Mouse (Mus musculus) embryonic facial prominence, embryonic 10.5 days (tissue): ENCODE measurements around the gene Rnf208. TPM values are rescaled to one million over a fixed set of nuclear protein-coding genes. Genes with fewer than 3 reads are reported as not detected.

ENCODE experiments used
- DNase-seq: peaks from one replicate; pipeline ENCODE4 v3.0.0-alpha.2; 2017; ENCODE audit warnings: low spot score
- H3K27ac ChIP-seq: fragments of 300-500 bp; sonication (generic); replicated peaks from 2 replicates; pipeline ENCODE4 v1.5.1; 2016; ENCODE audit warnings: mild to moderate bottlenecking
- H3K27me3 ChIP-seq: fragments of 300-500 bp; sonication (generic); replicated peaks from 2 replicates; pipeline ENCODE4 v1.6.1; 2016; ENCODE audit warnings: low read depth, mild to moderate bottlenecking; ENCODE audit not compliant: poor library complexity, severe bottlenecking
- H3K36me3 ChIP-seq: fragments of 300-500 bp; sonication (generic); replicated peaks from 2 replicates; pipeline ENCODE4 v1.6.1; 2016; ENCODE audit warnings: mild to moderate bottlenecking, moderate library complexity
- H3K4me1 ChIP-seq: fragments of 300-500 bp; sonication (generic); 2 replicates; pipeline ENCODE4 v1.6.1; 2016
- H3K4me3 ChIP-seq: fragments of 300-500 bp; sonication (generic); 2 replicates; pipeline ENCODE4 v1.5.1; 2016; ENCODE audit warnings: mild to moderate bottlenecking, moderate library complexity
- H3K9me3 ChIP-seq: fragments of 300-500 bp; sonication (generic); 2 replicates; pipeline ENCODE4 v1.6.1; 2016; ENCODE audit warnings: mild to moderate bottlenecking
- WGBS: fragments of 180-500 bp; shearing (Covaris S2); methylation state at CpG from one replicate; pipeline ENCODE4 v1.1.7; 2016; 5-methylcytosine and 5-hydroxymethylcytosine counted together
- polyA plus RNA-seq: library from polyadenylated mRNA; unstranded; fragments of >200 nt; fragmentation: Nextera tagmentation; extraction: Ambion mirVana; gene quantifications from 2 replicates; pipeline ENCODE4 v1.2.1, GENCODE M21; 2016

The Rnf208 gene
- polyA plus RNA-seq, 1 experiment from 2014 or later, result 15.1 TPM

DNA sequence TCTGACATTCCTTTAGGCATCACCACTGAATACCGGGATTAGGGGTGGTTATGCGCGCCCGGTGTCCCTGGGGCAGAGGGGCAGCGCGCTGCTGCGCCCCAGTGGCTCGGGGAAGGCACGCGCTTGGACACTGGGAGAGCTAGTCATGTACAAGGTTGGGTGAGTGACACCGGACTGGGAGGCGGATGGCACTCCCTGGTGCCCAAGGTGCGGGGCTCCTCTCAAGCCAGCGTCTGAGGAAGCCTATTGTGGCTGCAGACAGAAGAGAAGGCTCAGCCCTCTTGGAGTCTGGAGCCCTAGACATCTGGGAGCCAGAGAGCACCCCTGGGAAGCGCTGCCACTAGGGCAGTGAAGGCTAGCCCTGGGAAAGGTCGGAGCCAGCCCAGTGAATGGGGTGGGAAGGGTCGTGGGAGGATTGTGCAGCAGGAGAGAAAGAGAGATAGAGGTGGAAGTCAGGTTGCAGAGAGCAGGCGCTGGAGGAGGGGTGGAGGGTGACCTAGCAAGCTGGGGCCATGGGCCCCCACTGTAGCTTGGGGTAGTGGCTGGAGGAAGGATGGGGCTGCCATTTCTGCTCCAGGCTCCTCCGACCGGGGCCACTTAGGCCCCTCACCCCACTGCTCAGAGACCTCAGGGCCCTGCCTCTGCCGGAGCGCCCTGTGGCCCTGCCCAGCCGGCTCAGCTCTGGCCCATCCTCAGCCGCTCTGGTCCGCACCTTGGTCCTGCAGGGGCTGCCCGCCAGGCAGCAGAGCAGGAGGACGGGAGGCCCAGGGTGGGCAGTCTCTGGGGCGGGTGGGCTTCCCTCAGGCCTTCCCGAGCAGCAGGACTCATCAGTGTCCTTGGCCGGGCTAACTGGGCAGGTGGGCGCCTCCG lies 49.4 kb downstream of the Rnf208 start:
- WGBS, result 5% methylated on average over 32 of the region's 32 CpGs

GRCm38 (mm10) chr2:25292054-25292544 lies 50.0 kb downstream of the Rnf208 start:
- H3K9me3 ChIP-seq, result no peaks in the 10 kb centered on the region
- no peak overlapping the region for H3K27ac ChIP-seq
- peak; percentile 28 for DNase-seq
- peaks cover 100% of the 10 kb centered on the region for H3K27me3 ChIP-seq
- peaks cover 35% of the 10 kb centered on the region for H3K4me1 ChIP-seq
- H3K4me3 ChIP-seq, result peak overlapping the region; percentile 47
- no peaks in the 10 kb centered on the region for H3K36me3 ChIP-seq
- 6% methylated on average over 43 of the region's 43 CpGs for WGBS

More for the DNA sequence above, 49.4 kb downstream of the Rnf208 start:
- peaks cover 3% of the 10 kb centered on the region for H3K36me3 ChIP-seq
- no peaks in the 10 kb centered on the region for H3K9me3 ChIP-seq
- DNase-seq, result no peak
- peak overlapping the region; percentile 47 for H3K4me3 ChIP-seq
- H3K27me3 ChIP-seq, result peaks cover 100% of the 10 kb centered on the region
- peaks cover 35% of the 10 kb centered on the region for H3K4me1 ChIP-seq
- no peak overlapping the region for H3K27ac ChIP-seq

GRCm38 (mm10) chr2:25292856-25293255 lies 50.8 kb downstream of the Rnf208 start:
- no peak overlapping the region for H3K27ac ChIP-seq
- peaks cover 35% of the 10 kb centered on the region for H3K4me1 ChIP-seq
- WGBS, result 0% methylated on average over 1 of the region's 1 CpGs
- H3K9me3 ChIP-seq, result no peaks in the 10 kb centered on the region
- H3K4me3 ChIP-seq, result peak overlapping the region; percentile 47; the same call in 1 of the 2 replicates
- H3K27me3 ChIP-seq, result peaks cover 99% of the 10 kb centered on the region
- DNase-seq, result peak; percentile 87
- H3K36me3 ChIP-seq, result no peaks in the 10 kb centered on the region

DNA sequence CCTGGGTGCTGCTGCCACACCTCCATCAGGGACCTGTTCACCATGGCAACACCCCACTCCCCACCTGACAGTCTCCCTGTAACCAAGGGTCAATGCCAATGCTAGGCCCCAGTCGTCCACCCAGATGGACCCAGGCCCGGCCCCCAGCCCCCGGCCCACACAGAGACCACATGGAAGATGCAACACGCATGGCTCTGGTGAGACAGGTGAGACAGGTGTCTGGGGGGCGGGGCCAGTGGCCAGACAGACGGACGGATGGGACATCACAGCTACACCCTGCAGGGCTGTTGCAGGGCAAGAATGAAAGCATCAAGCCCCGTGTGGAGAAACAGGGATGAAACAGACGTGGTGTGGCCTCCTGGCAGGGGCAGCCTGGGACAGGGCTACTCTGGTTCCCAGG lies 51.7 kb downstream of the Rnf208 start:
- H3K27me3 ChIP-seq, result peaks cover 91% of the 10 kb centered on the region
- H3K27ac ChIP-seq, result no peak overlapping the region
- no peak for DNase-seq
- H3K9me3 ChIP-seq, result no peaks in the 10 kb centered on the region
- H3K4me3 ChIP-seq, result no peak overlapping the region
- WGBS, result 77% methylated on average over 9 of the region's 9 CpGs
- no peaks in the 10 kb centered on the region for H3K36me3 ChIP-seq
- H3K4me1 ChIP-seq, result peaks cover 35% of the 10 kb centered on the region

Other genes starting within 250 kb of the Rnf208 start
- gene Nsmf, start 187.9 kb upstream of the Rnf208 start, polyA plus RNA-seq, result 67.3 and 68.6 TPM in 2 replicates
- not detected in 2 replicates for gene Entpd8, start 162.0 kb upstream of the Rnf208 start, polyA plus RNA-seq
- gene Noxa1, start 147.1 kb upstream of the Rnf208 start, polyA plus RNA-seq, result 0.21 and 0.24 TPM in 2 replicates
- gene Nrarp, start 61.5 kb upstream of the Rnf208 start, polyA plus RNA-seq, result 19.8 and 26.6 TPM in 2 replicates
- 2.2 and 2.4 TPM in 2 replicates for gene Tor4a, start 45.4 kb upstream of the Rnf208 start, polyA plus RNA-seq
- gene Nelfb, start 30.8 kb upstream of the Rnf208 start, polyA plus RNA-seq, result 124 and 125 TPM in 2 replicates
- gene Stpg3, start 27.6 kb upstream of the Rnf208 start, polyA plus RNA-seq, result not detected in 2 replicates
- 0.74 and 1.4 TPM in 2 replicates for gene Fam166a, start 23.5 kb upstream of the Rnf208 start, polyA plus RNA-seq
- gene Tubb4b, start 17.6 kb upstream of the Rnf208 start, polyA plus RNA-seq, result 562 and 601 TPM in 2 replicates
- gene Slc34a3, start 7.9 kb upstream of the Rnf208 start, polyA plus RNA-seq, result not detected in 2 replicates
- gene Rnf224, start 5.5 kb upstream of the Rnf208 start, polyA plus RNA-seq, result not detected in 2 replicates
- 0.59 TPM in 1 of 2 replicates, not detected in the other for gene Cysrt1, start 197 bp downstream of the Rnf208 start, polyA plus RNA-seq
- gene AL732309.1, start 4.6 kb downstream of the Rnf208 start, polyA plus RNA-seq, result 6.3 and 7.9 TPM in 2 replicates
- 15.2 and 18.3 TPM in 2 replicates for gene Tmem203, start 13.2 kb downstream of the Rnf208 start, polyA plus RNA-seq
- 8.0 and 9.0 TPM in 2 replicates for gene Tprn, start 20.4 kb downstream of the Rnf208 start, polyA plus RNA-seq
- gene Ssna1, start 30.2 kb downstream of the Rnf208 start, polyA plus RNA-seq, result 228 and 238 TPM in 2 replicates
- 147 and 151 TPM in 2 replicates for gene Anapc2, start 30.2 kb downstream of the Rnf208 start, polyA plus RNA-seq
- not detected in 2 replicates for gene Tmem210, start 45.9 kb downstream of the Rnf208 start, polyA plus RNA-seq
- gene Lrrc26, start 47.7 kb downstream of the Rnf208 start, polyA plus RNA-seq, result not detected in 2 replicates
- 0.89 and 1.4 TPM in 2 replicates for gene Grin1, start 76.9 kb downstream of the Rnf208 start, polyA plus RNA-seq
- 50.4 and 51.9 TPM in 2 replicates for gene Man1b1, start 90.1 kb downstream of the Rnf208 start, polyA plus RNA-seq
- gene Dpp7, start 114.1 kb downstream of the Rnf208 start, polyA plus RNA-seq, result 17.0 and 18.0 TPM in 2 replicates
- 8.5 and 11.4 TPM in 2 replicates for gene Uap1l1, start 123.4 kb downstream of the Rnf208 start, polyA plus RNA-seq
- gene Sapcd2, start 130.1 kb downstream of the Rnf208 start, polyA plus RNA-seq, result 73.6 and 74.6 TPM in 2 replicates
- gene Entpd2, start 153.6 kb downstream of the Rnf208 start, polyA plus RNA-seq, result 0.14 TPM in 1 of 2 replicates, not detected in the other
- 38.3 and 40.3 TPM in 2 replicates for gene Npdc1, start 157.1 kb downstream of the Rnf208 start, polyA plus RNA-seq
- gene Fut7, start 181.0 kb downstream of the Rnf208 start, polyA plus RNA-seq, result not detected in 2 replicates
- gene Abca2, start 186.4 kb downstream of the Rnf208 start, polyA plus RNA-seq, result 4.3 and 5.6 TPM in 2 replicates
- gene Clic3, start 214.6 kb downstream of the Rnf208 start, polyA plus RNA-seq, result 0.60 and 1.4 TPM in 2 replicates
- 15.8 and 16.0 TPM in 2 replicates for gene Paxx, start 218.8 kb downstream of the Rnf208 start, polyA plus RNA-seq
- 0.18 TPM in 1 of 2 replicates, not detected in the other for gene Ptgds, start 227.8 kb downstream of the Rnf208 start, polyA plus RNA-seq